Mouse (Mus musculus) E14TG2a.4 (cell line): ENCODE results near the gene B3gnt9.
"Not testable (repeated sequence)": the region's sequence is repeated elsewhere in the genome, so short reads cannot be mapped to it uniquely, and the experiment has no call there.

ENCODE experiments used
- H3K27me3 ChIP-seq: 2 replicates; pipeline ENCODE4 v1.6.1; 2014; ENCODE audit warnings: low read length, control low read depth; ENCODE audit not compliant: insufficient read depth
- H3K36me3 ChIP-seq: 2 replicates; pipeline ENCODE4 v1.6.1; 2014; ENCODE audit warnings: low read length, control low read depth; ENCODE audit not compliant: insufficient read depth
- H3K4me1 ChIP-seq: replicated peaks from 2 replicates; pipeline ENCODE4 v1.6.1; 2014; ENCODE audit warnings: low read depth, low read length, control low read depth
- H3K4me3 ChIP-seq: replicated peaks from 2 replicates; pipeline ENCODE4 v1.5.1; 2014; ENCODE audit warnings: mild to moderate bottlenecking, low read length
- H3K9me3 ChIP-seq: 2 replicates; pipeline ENCODE4 v1.6.1; 2014; ENCODE audit warnings: low read length, control low read depth
- CTCF ChIP-seq: conservative IDR thresholded peaks from 2 replicates; pipeline ENCODE4 v1.5.1; 2014; ENCODE audit warnings: low read length
- NANOG ChIP-seq: IDR thresholded peaks from 2 replicates; pipeline ENCODE4 v1.6.1; 2014; ENCODE audit warnings: borderline replicate concordance, low read length, mixed read lengths
- POU5F1 ChIP-seq: IDR thresholded peaks from 2 replicates; pipeline ENCODE4 v1.6.1; 2014; ENCODE audit warnings: low read length, borderline replicate concordance

The B3gnt9 gene

GRCm38 (mm10) chr8:105237442-105238142 lies 17.4 kb downstream of the B3gnt9 start:
- TF ChIP-seq POU5F1 (no peak), NANOG (no peak), CTCF (no peak)
- Histone ChIP-seq H3K27me3 (no peaks in the 10 kb centered on the region), H3K4me3 (no peak overlapping the region), H3K9me3 (no peaks in the 10 kb centered on the region), H3K36me3 (peaks cover 86% of the 10 kb centered on the region), H3K4me1 (peaks cover 70% of the 10 kb centered on the region)

GRCm38 (mm10) chr8:105235206-105235605 lies 19.7 kb downstream of the B3gnt9 start:
- peaks cover 63% of the 10 kb centered on the region for H3K36me3 ChIP-seq
- H3K9me3 ChIP-seq, result no peaks in the 10 kb centered on the region
- no peak overlapping the region for H3K4me3 ChIP-seq
- TF ChIP-seq CTCF (no peak), NANOG (no peak), POU5F1 (no peak)
- no peaks in the 10 kb centered on the region for H3K27me3 ChIP-seq
- peaks cover 92% of the 10 kb centered on the region for H3K4me1 ChIP-seq

GRCm38 (mm10) chr8:105233126-105233935 lies 21.6 kb downstream of the B3gnt9 start:
- peaks cover 56% of the 10 kb centered on the region for H3K36me3 ChIP-seq
- H3K9me3 ChIP-seq, result no peaks in the 10 kb centered on the region
- H3K27me3 ChIP-seq, result no peaks in the 10 kb centered on the region
- H3K4me3 ChIP-seq, result 0 out of 2 replicates have a peak overlapping the region, but pooled peaks have one; percentile 5
- TF ChIP-seq CTCF, result no peak
- TF ChIP-seq NANOG, result peak; percentile 72; the same call in 1 of the 2 replicates
- H3K4me1 ChIP-seq, result peaks cover 97% of the 10 kb centered on the region

- H3K9me3 ChIP-seq, result not testable (repeated sequence)
- H3K4me3 ChIP-seq, result peak overlapping the region; percentile 5; the same call in 1 of the 2 replicates
These were observed 22.6 kb downstream of the B3gnt9 start for GRCm38 (mm10) chr8:105232321-105232693.

GRCm38 (mm10) chr8:105231503-105232320 lies 23.2 kb downstream of the B3gnt9 start:
- no peaks in the 10 kb centered on the region for H3K27me3 ChIP-seq
- peaks cover 49% of the 10 kb centered on the region for H3K36me3 ChIP-seq
- peaks cover 97% of the 10 kb centered on the region for H3K4me1 ChIP-seq
- no peaks in the 10 kb centered on the region for H3K9me3 ChIP-seq
- peak overlapping the region; percentile 46 for H3K4me3 ChIP-seq
- TF ChIP-seq POU5F1, result no peak
- TF ChIP-seq NANOG, result peak; percentile 14; the same call in 1 of the 2 replicates
- TF ChIP-seq CTCF, result no peak

More at GRCm38 (mm10) chr8:105232321-105232693, 22.6 kb downstream of the B3gnt9 start:
- H3K27me3 ChIP-seq, result not testable (repeated sequence)
- Histone ChIP-seq H3K4me1 (peaks cover 97% of the 10 kb centered on the region), H3K36me3 (peaks cover 53% of the 10 kb centered on the region)

GRCm38 (mm10) chr8:105225917-105226316 lies 29.0 kb downstream of the B3gnt9 start:
- TF ChIP-seq POU5F1 (no peak), CTCF (no peak)
- Histone ChIP-seq H3K36me3 (peaks cover 19% of the 10 kb centered on the region), H3K4me1 (peaks cover 73% of the 10 kb centered on the region), H3K27me3 (no peaks in the 10 kb centered on the region), H3K9me3 (no peaks in the 10 kb centered on the region), H3K4me3 (peak overlapping the region; percentile 98)

GRCm38 (mm10) chr8:105225272-105225593 lies 29.7 kb downstream of the B3gnt9 start:
- H3K27me3 ChIP-seq, result no peaks in the 10 kb centered on the region
- TF ChIP-seq NANOG (no peak), CTCF (no peak), POU5F1 (no peak)

More at GRCm38 (mm10) chr8:105225272-105225593, 29.7 kb downstream of the B3gnt9 start:
- no peaks in the 10 kb centered on the region for H3K9me3 ChIP-seq
- H3K4me1 ChIP-seq, result peaks cover 66% of the 10 kb centered on the region
- peak overlapping the region; percentile 98 for H3K4me3 ChIP-seq
- H3K36me3 ChIP-seq, result peaks cover 19% of the 10 kb centered on the region
